In genomic region chr1:134368777-134369337, GRCm38 (mm10) we compare ENCODE assay signal across 8 mouse cellular contexts. TPM values are rescaled to one million over a fixed set of nuclear protein-coding genes. Genes with fewer than 3 reads are reported as not detected.
DNase-seq lines count a peak whose midpoint lies in the region; ATAC-seq and TF ChIP-seq lines count a peak whose summit lies in the region.

No protein-coding gene starts in this region.

- no peak overlapping the region for H3K4me3 ChIP-seq in kidney, adult 2 months (ENCODE audit: insufficient read depth, low read depth, low read length)
- H3K4me3 ChIP-seq in kidney, embryonic 15.5 days (replicated peaks) = no peak overlapping the region
- no peak overlapping the region for H3K4me3 ChIP-seq in liver, embryonic 13.5 days (replicated peaks)

- no peak overlapping the region for H3K9ac ChIP-seq in kidney, embryonic 15.5 days
- H3K9ac ChIP-seq in liver, embryonic 13.5 days = no peak overlapping the region

- peak; percentile 61 for TF ChIP-seq CTCF in kidney, adult 2 months (conservative IDR thresholded peaks at IDR 0.05; ENCODE audit: insufficient read depth, insufficient read length, low read depth, low read length)

- ATAC-seq in kidney, embryonic 15.5 days (replicated peaks; ENCODE audit: low FRiP score) = no peak
- no peak for ATAC-seq in liver, embryonic 13.5 days (ENCODE audit: low read depth)

- WGBS in kidney, adult 2 months = 41% methylated on average over 9 of the region's 9 CpGs
- 50% methylated on average over 9 of the region's 9 CpGs for WGBS in kidney, embryonic 15.5 days
- 41% methylated on average over 9 of the region's 9 CpGs for WGBS in liver, embryonic 13.5 days (ENCODE audit: insufficient replicate concordance)

- peak; percentile 75 for DNase-seq in kidney, adult 2 months
- peak; percentile 85 for DNase-seq in NIH3T3 (ENCODE audit: low read depth)
- DNase-seq in cerebellum, postnatal 14 days = peak; percentile 70 to 81
- DNase-seq in heart, postnatal 14 days = peak; percentile 70 to 78
- DNase-seq in liver, embryonic 13.5 days = peak; percentile 34
- DNase-seq in right cerebral cortex, adult 2 months (ENCODE audit: low spot score in 2 of 2) = peak; percentile 71 to 81
- DNase-seq in yolk sac, embryonic 10.5 days (ENCODE audit: low spot score) = peak; percentile 34

- TF ChIP-seq POLR2A in kidney, adult 2 months (IDR thresholded peaks at IDR 0.05; ENCODE audit: low read depth, low read length) = no peak

- H3K36me3 ChIP-seq in kidney, adult 2 months (ENCODE audit: control insufficient read depth, insufficient read depth, low read length) = no peaks in the 10 kb centered on the region
- no peaks in the 10 kb centered on the region for H3K36me3 ChIP-seq in kidney, embryonic 15.5 days
- H3K36me3 ChIP-seq in liver, embryonic 13.5 days = no peaks in the 10 kb centered on the region

- H3K4me2 ChIP-seq in kidney, embryonic 15.5 days = no peak overlapping the region
- H3K4me2 ChIP-seq in liver, embryonic 13.5 days = no peak overlapping the region

- H3K27ac ChIP-seq in kidney, adult 2 months (ENCODE audit: insufficient read depth, low read depth, low read length) = no peak overlapping the region
- no peak overlapping the region for H3K27ac ChIP-seq in kidney, embryonic 15.5 days
- H3K27ac ChIP-seq in liver, embryonic 13.5 days = no peak overlapping the region

- 0 out of 2 replicates have a peak, but pooled peaks cover 6% of the 10 kb centered on the region for H3K9me3 ChIP-seq in kidney, embryonic 15.5 days (replicated peaks)
- peaks cover 14% of the 10 kb centered on the region; the same call in 1 of the 2 replicates for H3K9me3 ChIP-seq in liver, embryonic 13.5 days (replicated peaks)

- H3K27me3 ChIP-seq in kidney, adult 2 months (replicated peaks; ENCODE audit: control insufficient read depth, insufficient read depth, low read length) = no peaks in the 10 kb centered on the region
- H3K27me3 ChIP-seq in kidney, embryonic 15.5 days = 0 out of 2 replicates have a peak, but pooled peaks cover 3% of the 10 kb centered on the region
- no peaks in the 10 kb centered on the region for H3K27me3 ChIP-seq in liver, embryonic 13.5 days

- intact Hi-C loops in heart, postnatal 14 days (cut with DNase I) = loop anchor here (2.0 to 10.0 kb wide), 4 partner anchors 48 to 243 kb away; partner anchors contain the start of gene Adipor1

- no peaks in the 10 kb centered on the region for H3K4me1 ChIP-seq in kidney, adult 2 months (ENCODE audit: control insufficient read depth, insufficient read depth, low read length)
- no peaks in the 10 kb centered on the region for H3K4me1 ChIP-seq in kidney, embryonic 15.5 days
- no peaks in the 10 kb centered on the region for H3K4me1 ChIP-seq in liver, embryonic 13.5 days (replicated peaks)

RNA-seq across cellular contexts. Expression of gene Tmem183a, which starts 7.1 kb away (rescaled TPM):
- polyA plus RNA-seq in kidney, adult 2 months (2012; rRNA removed) = 84.0 and 100 TPM in 2 replicates
- 79.0 and 80.9 TPM in 2 replicates for polyA plus RNA-seq in kidney, embryonic 15.5 days (2015; fragmentation: Nextera tagmentation; extraction: Ambion mirVana)
- 10 to 100 TPM; 22.6 to 22.8 TPM for total RNA-seq in heart, postnatal 14 days (2021)
- polyA plus RNA-seq in liver, embryonic 13.5 days (2015; fragmentation: Nextera tagmentation; extraction: Ambion mirVana) = 58.8 and 67.9 TPM in 2 replicates

RNA-seq across cellular contexts. Expression of gene 4933406M09Rik, which starts 16.9 kb away (rescaled TPM):
- 0.06 TPM in 1 of 2 replicates, not detected in the other for polyA plus RNA-seq in kidney, adult 2 months (2012; rRNA removed)
- 0.09 TPM in 1 of 2 replicates, not detected in the other for polyA plus RNA-seq in kidney, embryonic 15.5 days (2015; fragmentation: Nextera tagmentation; extraction: Ambion mirVana)
- total RNA-seq in heart, postnatal 14 days (2021) = not detected
- not detected in 2 replicates for polyA plus RNA-seq in liver, embryonic 13.5 days (2015; fragmentation: Nextera tagmentation; extraction: Ambion mirVana)

RNA-seq across cellular contexts. Expression of gene Ppfia4, which starts 36.1 kb away (rescaled TPM):
- 3.6 and 4.2 TPM in 2 replicates for polyA plus RNA-seq in kidney, adult 2 months (2012; rRNA removed)
- polyA plus RNA-seq in kidney, embryonic 15.5 days (2015; fragmentation: Nextera tagmentation; extraction: Ambion mirVana) = 2.9 and 3.0 TPM in 2 replicates
- 1 to 10 TPM; 2.8 to 3.5 TPM for total RNA-seq in heart, postnatal 14 days (2021)
- 1.1 and 1.2 TPM in 2 replicates for polyA plus RNA-seq in liver, embryonic 13.5 days (2015; fragmentation: Nextera tagmentation; extraction: Ambion mirVana)

RNA-seq across cellular contexts. Expression of gene Cyb5r1, which starts 36.5 kb away (rescaled TPM):
- 41.9 and 56.8 TPM in 2 replicates for polyA plus RNA-seq in kidney, adult 2 months (2012; rRNA removed)
- polyA plus RNA-seq in kidney, embryonic 15.5 days (2015; fragmentation: Nextera tagmentation; extraction: Ambion mirVana) = 35.6 and 38.1 TPM in 2 replicates
- total RNA-seq in heart, postnatal 14 days (2021) = 10 to 100 TPM; 26.0 to 28.4 TPM
- 20.4 TPM in 2 replicates for polyA plus RNA-seq in liver, embryonic 13.5 days (2015; fragmentation: Nextera tagmentation; extraction: Ambion mirVana)

RNA-seq across cellular contexts. Expression of gene Adipor1, which starts 46.3 kb away (rescaled TPM):
- 113 and 119 TPM in 2 replicates for polyA plus RNA-seq in kidney, adult 2 months (2012; rRNA removed)
- 88.0 and 91.1 TPM in 2 replicates for polyA plus RNA-seq in kidney, embryonic 15.5 days (2015; fragmentation: Nextera tagmentation; extraction: Ambion mirVana)
- total RNA-seq in heart, postnatal 14 days (2021) = 100 to 1,000 TPM; 137 to 142 TPM
- polyA plus RNA-seq in liver, embryonic 13.5 days (2015; fragmentation: Nextera tagmentation; extraction: Ambion mirVana) = 130 and 138 TPM in 2 replicates

Comparison
In these comparisons a context has a peak if more than half of its experiments do, and no peak if none do; other contexts are left out.
1. DNase-seq: peak in every context shown above with its lines; median percentile 85 in NIH3T3; 76 in right cerebral cortex, adult 2 months; 76 in cerebellum, postnatal 14 days; 75 in kidney, adult 2 months; 74 in heart, postnatal 14 days; 34 in liver, embryonic 13.5 days; 34 in yolk sac, embryonic 10.5 days.